Mouse (Mus musculus): ENCODE data around the gene Dot1l. TPM values are rescaled to one million over a fixed set of nuclear protein-coding genes. Genes with fewer than 3 reads are reported as not detected.

Dot1l gene
- polyA plus RNA-seq, 1 experiment from 2014 or later, result 28.2 TPM

DNA sequence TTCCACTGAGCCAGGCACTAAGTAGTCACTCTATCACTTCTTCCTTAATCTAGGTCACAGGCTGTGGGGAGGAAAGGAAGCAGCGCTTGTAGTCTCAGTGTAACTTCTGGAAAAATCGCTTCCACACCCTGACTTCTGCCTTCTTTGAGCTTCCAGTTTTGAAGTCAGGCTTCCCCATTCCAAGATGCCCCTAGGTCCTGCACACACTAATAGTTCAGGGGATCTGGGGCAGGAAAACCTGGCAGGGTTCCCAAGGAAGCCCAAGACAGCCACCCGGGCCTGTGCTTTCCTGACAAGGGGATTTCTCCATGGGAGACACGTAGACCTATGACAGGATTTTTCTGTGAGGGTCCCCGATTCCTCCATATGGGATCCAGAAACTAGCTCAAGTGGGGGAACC lies 13.9 kb upstream of the Dot1l start:
- peak overlapping the region; percentile 96 for H3K9ac ChIP-seq (ENCODE audit: low read depth, low read length)
- H3K27me3 ChIP-seq (replicated peaks; ENCODE audit: control insufficient read depth, insufficient read depth, low read length), result no peaks in the 10 kb centered on the region
- no peaks in the 10 kb centered on the region for H3K9me3 ChIP-seq (ENCODE audit: control insufficient read depth, low read length)
- WGBS, result 12% methylated on average over 5 of the region's 5 CpGs
- H3K4me1 ChIP-seq (replicated peaks; ENCODE audit: control insufficient read depth, insufficient read depth, low read length), result peaks cover 35% of the 10 kb centered on the region
- peak overlapping the region; percentile 86 for H3K27ac ChIP-seq (ENCODE audit: low read depth, low read length)
- peak overlapping the region; percentile 91 for H3K4me3 ChIP-seq (ENCODE audit: low read depth, low read length)
- H3K36me3 ChIP-seq (ENCODE audit: control insufficient read depth, insufficient read depth, low read length), result peaks cover 4% of the 10 kb centered on the region; the same call in 1 of the 2 replicates
- ATAC-seq (replicated peaks; ENCODE audit: low FRiP score) (no peak), DNase-seq (ENCODE audit: low spot score) (no peak)
- H3K4me2 ChIP-seq, result peak overlapping the region; percentile 99

- no peak for DNase-seq (ENCODE audit: low spot score)
Observed at GRCm38 (mm10) chr10:80741634-80742179, 13.3 kb upstream of the Dot1l start.

DNA sequence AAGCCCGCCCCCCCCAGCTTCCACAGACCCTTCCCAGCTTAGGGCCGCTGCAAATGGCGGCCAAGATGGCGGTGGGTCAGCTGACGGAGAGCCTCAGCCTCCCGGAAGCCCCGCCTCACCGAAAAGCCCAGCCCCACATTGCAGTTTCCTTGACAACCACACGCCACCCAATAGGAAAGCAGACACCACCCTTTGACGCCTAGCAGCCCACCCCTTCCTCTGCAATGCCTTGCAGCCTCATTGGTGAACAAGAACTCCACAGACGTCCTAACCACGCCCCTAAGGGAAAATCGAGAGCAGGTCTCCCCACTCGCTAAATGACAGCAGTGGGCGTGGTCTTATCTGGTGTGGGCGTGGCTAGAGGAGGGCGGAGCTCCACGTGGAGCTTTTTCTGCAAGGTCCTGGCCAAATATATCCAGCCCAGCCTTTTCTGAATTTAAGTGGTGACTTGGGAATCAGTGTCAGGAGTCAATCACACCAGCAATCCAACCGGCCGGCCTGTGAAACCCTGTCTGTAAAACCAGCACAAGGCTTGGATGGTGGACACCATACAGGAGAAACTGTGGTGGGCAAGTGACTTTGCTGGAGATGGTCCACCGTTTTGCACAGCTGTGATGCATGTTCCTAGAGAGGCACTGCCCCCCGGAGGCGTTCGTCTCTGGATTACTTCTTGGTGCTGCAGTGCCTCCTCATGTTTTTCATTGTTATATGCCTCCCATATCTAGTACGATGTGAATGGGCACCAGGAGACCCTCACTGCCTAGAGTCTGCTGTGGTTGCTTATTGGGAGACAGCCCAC lies 12.6 kb upstream of the Dot1l start, which contains the start of gene Ap3d1:
TSS of gene Ap3d1 (minus strand) at position 85 of the 799 bp plus-strand sequence.
- Histone ChIP-seq H3K9me3 (ENCODE audit: control insufficient read depth, low read length) (no peaks in the 10 kb centered on the region), H3K9ac (ENCODE audit: low read depth, low read length) (peak within 1 kb of the TSS; percentile 96), H3K4me3 (ENCODE audit: low read depth, low read length) (peak within 1 kb of the TSS; percentile 91), H3K36me3 (ENCODE audit: control insufficient read depth, insufficient read depth, low read length) (peaks cover 4% of the 10 kb centered on the region; the same call in 1 of the 2 replicates), H3K27me3 (replicated peaks; ENCODE audit: control insufficient read depth, insufficient read depth, low read length) (no peaks in the 10 kb centered on the region), H3K4me1 (replicated peaks; ENCODE audit: control insufficient read depth, insufficient read depth, low read length) (peaks cover 27% of the 10 kb centered on the region), H3K27ac (ENCODE audit: low read depth, low read length) (peak within 1 kb of the TSS; percentile 86), H3K4me2 (peak within 1 kb of the TSS; percentile 99)
- DNase-seq (ENCODE audit: low spot score) (peak; percentile 91), ATAC-seq (replicated peaks; ENCODE audit: low FRiP score) (peak; percentile 98)
- 2% methylated on average over 25 of the region's 25 CpGs for WGBS

More at GRCm38 (mm10) chr10:80741634-80742179, 13.3 kb upstream of the Dot1l start:
- no peaks in the 10 kb centered on the region for H3K9me3 ChIP-seq (ENCODE audit: control insufficient read depth, low read length)
- H3K4me2 ChIP-seq, result peak overlapping the region; percentile 99
- H3K27me3 ChIP-seq (replicated peaks; ENCODE audit: control insufficient read depth, insufficient read depth, low read length), result no peaks in the 10 kb centered on the region
- no peak for ATAC-seq (replicated peaks; ENCODE audit: low FRiP score)
- H3K4me1 ChIP-seq (replicated peaks; ENCODE audit: control insufficient read depth, insufficient read depth, low read length), result peaks cover 31% of the 10 kb centered on the region
- peak overlapping the region; percentile 86 for H3K27ac ChIP-seq (ENCODE audit: low read depth, low read length)
- H3K9ac ChIP-seq (ENCODE audit: low read depth, low read length), result peak overlapping the region; percentile 96
- under 1% methylated on average over 46 of the region's 46 CpGs for WGBS
- H3K4me3 ChIP-seq (ENCODE audit: low read depth, low read length), result peak overlapping the region; percentile 91
- H3K36me3 ChIP-seq (ENCODE audit: control insufficient read depth, insufficient read depth, low read length), result peaks cover 4% of the 10 kb centered on the region; the same call in 1 of the 2 replicates

DNA sequence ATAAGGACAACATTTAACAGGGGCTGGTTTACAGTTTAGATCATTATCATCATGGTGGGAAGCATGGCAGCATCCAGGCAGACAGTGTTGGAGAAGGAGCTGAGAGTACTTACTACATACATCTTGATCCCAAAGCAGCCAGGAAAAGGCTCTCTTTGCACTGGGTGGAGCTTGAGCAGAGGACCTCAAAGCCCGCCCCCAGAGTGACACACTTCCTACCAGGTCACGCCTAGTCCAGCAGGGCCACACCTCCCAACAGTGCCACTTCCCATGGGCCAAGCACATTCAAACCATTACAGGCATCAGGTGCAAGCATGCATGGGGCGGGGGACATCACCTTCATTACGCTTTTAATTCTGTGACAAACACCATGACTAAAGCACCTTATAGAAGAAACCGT lies 10.7 kb upstream of the Dot1l start:
- no peak overlapping the region for H3K9ac ChIP-seq (ENCODE audit: low read depth, low read length)
- H3K9me3 ChIP-seq (ENCODE audit: control insufficient read depth, low read length), result no peaks in the 10 kb centered on the region
- no peak overlapping the region for H3K27ac ChIP-seq (ENCODE audit: low read depth, low read length)
- H3K4me3 ChIP-seq (ENCODE audit: low read depth, low read length), result 0 out of 2 replicates have a peak overlapping the region, but pooled peaks have one; percentile 10
- ATAC-seq (replicated peaks; ENCODE audit: low FRiP score) (peak; percentile 66), DNase-seq (ENCODE audit: low spot score) (peak; percentile 56)
- 31% methylated on average over 5 of the region's 5 CpGs for WGBS
- H3K4me1 ChIP-seq (replicated peaks; ENCODE audit: control insufficient read depth, insufficient read depth, low read length), result peaks cover 27% of the 10 kb centered on the region
- peaks cover 4% of the 10 kb centered on the region; the same call in 1 of the 2 replicates for H3K36me3 ChIP-seq (ENCODE audit: control insufficient read depth, insufficient read depth, low read length)
- peak overlapping the region; percentile 38 for H3K4me2 ChIP-seq
- no peaks in the 10 kb centered on the region for H3K27me3 ChIP-seq (replicated peaks; ENCODE audit: control insufficient read depth, insufficient read depth, low read length)

DNA sequence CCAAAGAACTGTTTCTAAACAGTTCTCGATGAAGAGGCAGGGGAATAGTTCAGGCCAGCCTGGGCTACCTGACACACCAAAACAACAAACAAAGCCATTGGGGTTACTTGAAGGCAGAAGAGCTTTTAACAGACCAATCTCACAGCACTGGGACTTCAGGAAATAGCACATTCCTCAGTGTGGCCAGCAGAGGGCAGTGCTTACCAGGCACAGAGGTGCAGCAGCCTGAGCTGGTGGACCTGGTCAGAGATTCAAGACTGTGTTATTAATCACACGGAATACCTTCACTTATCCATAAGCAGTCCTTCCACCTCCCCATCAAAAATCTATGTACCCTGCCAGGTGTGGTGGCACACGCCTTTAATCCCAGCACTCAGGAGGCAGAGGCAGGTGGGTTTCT lies 7.6 kb upstream of the Dot1l start:
- DNase-seq (ENCODE audit: low spot score) (peak; percentile 64), ATAC-seq (replicated peaks; ENCODE audit: low FRiP score) (no peak)
- Histone ChIP-seq H3K9ac (ENCODE audit: low read depth, low read length) (no peak overlapping the region), H3K4me3 (ENCODE audit: low read depth, low read length) (no peak overlapping the region), H3K27ac (ENCODE audit: low read depth, low read length) (no peak overlapping the region), H3K27me3 (replicated peaks; ENCODE audit: control insufficient read depth, insufficient read depth, low read length) (no peaks in the 10 kb centered on the region), H3K36me3 (ENCODE audit: control insufficient read depth, insufficient read depth, low read length) (no peaks in the 10 kb centered on the region), H3K4me1 (replicated peaks; ENCODE audit: control insufficient read depth, insufficient read depth, low read length) (peaks cover 20% of the 10 kb centered on the region), H3K4me2 (no peak overlapping the region), H3K9me3 (ENCODE audit: control insufficient read depth, low read length) (no peaks in the 10 kb centered on the region)
- WGBS, result 12% methylated on average over 3 of the region's 3 CpGs

DNA sequence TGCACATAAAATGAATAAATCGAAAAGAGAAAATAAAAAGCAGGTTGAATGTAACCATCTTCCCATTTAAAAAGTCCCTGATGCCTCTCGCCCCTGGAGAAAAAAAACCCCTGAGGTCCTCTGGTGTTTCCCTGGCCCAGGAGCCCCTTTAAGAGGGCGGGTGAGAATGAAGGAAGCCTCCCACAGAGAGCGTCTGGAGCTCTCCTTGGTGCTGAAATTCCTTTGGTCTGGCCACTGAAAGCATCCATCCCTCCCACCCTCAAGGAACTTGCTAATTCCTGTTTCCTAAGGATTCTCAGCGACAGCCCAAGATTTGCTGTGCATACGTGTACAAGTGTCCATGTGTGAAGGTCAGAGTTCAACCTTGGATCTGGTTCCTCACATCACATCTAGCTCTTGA lies 6.4 kb upstream of the Dot1l start:
- peak; percentile 61 for DNase-seq (ENCODE audit: low spot score)
- no peak overlapping the region for H3K9ac ChIP-seq (ENCODE audit: low read depth, low read length)
- WGBS, result 11% methylated on average over 6 of the region's 6 CpGs
- no peaks in the 10 kb centered on the region for H3K9me3 ChIP-seq (ENCODE audit: control insufficient read depth, low read length)
- no peak overlapping the region for H3K4me2 ChIP-seq
- H3K4me3 ChIP-seq (ENCODE audit: low read depth, low read length), result no peak overlapping the region
- H3K4me1 ChIP-seq (replicated peaks; ENCODE audit: control insufficient read depth, insufficient read depth, low read length), result peaks cover 20% of the 10 kb centered on the region
- no peaks in the 10 kb centered on the region for H3K36me3 ChIP-seq (ENCODE audit: control insufficient read depth, insufficient read depth, low read length)
- no peak for ATAC-seq (replicated peaks; ENCODE audit: low FRiP score)
- H3K27ac ChIP-seq (ENCODE audit: low read depth, low read length), result no peak overlapping the region
- H3K27me3 ChIP-seq (replicated peaks; ENCODE audit: control insufficient read depth, insufficient read depth, low read length), result no peaks in the 10 kb centered on the region

GRCm38 (mm10) chr10:80751188-80751832 lies 3.7 kb upstream of the Dot1l start:
- WGBS, result 8% methylated on average over 16 of the region's 16 CpGs
- Histone ChIP-seq H3K27ac (ENCODE audit: low read depth, low read length) (peak overlapping the region; percentile 16), H3K9me3 (ENCODE audit: control insufficient read depth, low read length) (no peaks in the 10 kb centered on the region), H3K4me3 (ENCODE audit: low read depth, low read length) (peak overlapping the region; percentile 24), H3K27me3 (replicated peaks; ENCODE audit: control insufficient read depth, insufficient read depth, low read length) (no peaks in the 10 kb centered on the region), H3K4me2 (peak overlapping the region; percentile 80), H3K36me3 (ENCODE audit: control insufficient read depth, insufficient read depth, low read length) (no peaks in the 10 kb centered on the region), H3K4me1 (replicated peaks; ENCODE audit: control insufficient read depth, insufficient read depth, low read length) (peaks cover 20% of the 10 kb centered on the region), H3K9ac (ENCODE audit: low read depth, low read length) (peak overlapping the region; percentile 36; the same call in 1 of the 2 replicates)
- DNase-seq (ENCODE audit: low spot score) (peak; percentile 46), ATAC-seq (replicated peaks; ENCODE audit: low FRiP score) (no peak)

DNA sequence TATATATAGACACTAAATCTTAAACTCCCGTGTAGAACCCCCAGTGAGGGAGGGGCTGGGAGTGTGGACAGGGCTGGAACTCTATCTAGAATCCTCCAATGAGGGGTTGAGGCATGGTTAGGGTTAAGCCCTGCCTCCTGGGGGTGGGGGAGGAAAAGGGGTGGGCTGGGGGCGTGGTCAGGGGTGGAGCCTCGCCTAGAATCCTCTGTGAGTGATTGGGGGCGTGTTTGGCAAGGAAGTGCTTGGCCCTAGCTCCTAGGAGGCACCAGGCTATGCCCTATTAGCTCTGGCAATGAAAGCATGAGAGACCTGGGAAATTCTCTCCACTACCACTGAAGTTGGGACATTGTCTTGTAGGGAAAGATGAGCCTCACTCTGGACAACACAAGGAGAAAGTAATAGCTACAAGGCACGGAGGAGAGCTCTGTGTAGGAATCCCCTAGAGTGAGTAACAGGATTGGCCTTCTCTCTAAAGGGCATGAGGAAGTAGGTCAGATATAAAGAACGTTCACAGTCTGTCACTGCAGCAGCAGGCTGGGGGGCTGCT lies 2.9 kb upstream of the Dot1l start:
- H3K9me3 ChIP-seq (ENCODE audit: control insufficient read depth, low read length), result no peaks in the 10 kb centered on the region
- no peaks in the 10 kb centered on the region for H3K27me3 ChIP-seq (replicated peaks; ENCODE audit: control insufficient read depth, insufficient read depth, low read length)
- H3K27ac ChIP-seq (ENCODE audit: low read depth, low read length), result peak overlapping the region; percentile 10
- peaks cover 28% of the 10 kb centered on the region for H3K4me1 ChIP-seq (replicated peaks; ENCODE audit: control insufficient read depth, insufficient read depth, low read length)
- ATAC-seq (replicated peaks; ENCODE audit: low FRiP score) (peak; percentile 83), DNase-seq (ENCODE audit: low spot score) (peak; percentile 89)
- H3K36me3 ChIP-seq (ENCODE audit: control insufficient read depth, insufficient read depth, low read length), result no peaks in the 10 kb centered on the region
- peak overlapping the region; percentile 80 for H3K4me2 ChIP-seq
- 5% methylated on average over 6 of the region's 6 CpGs for WGBS
- peak overlapping the region; percentile 24 for H3K4me3 ChIP-seq (ENCODE audit: low read depth, low read length)
- peak overlapping the region; percentile 36; the same call in 1 of the 2 replicates for H3K9ac ChIP-seq (ENCODE audit: low read depth, low read length)
